Mouse (Mus musculus): ENCODE results near the gene Pou3f3. TPM values are rescaled to one million over a fixed set of nuclear protein-coding genes. Genes with fewer than 3 reads are reported as not detected.

The Pou3f3 gene
- polyA plus RNA-seq (2012; fragmentation: generic; extraction: Trizol) = not detected

DNA sequence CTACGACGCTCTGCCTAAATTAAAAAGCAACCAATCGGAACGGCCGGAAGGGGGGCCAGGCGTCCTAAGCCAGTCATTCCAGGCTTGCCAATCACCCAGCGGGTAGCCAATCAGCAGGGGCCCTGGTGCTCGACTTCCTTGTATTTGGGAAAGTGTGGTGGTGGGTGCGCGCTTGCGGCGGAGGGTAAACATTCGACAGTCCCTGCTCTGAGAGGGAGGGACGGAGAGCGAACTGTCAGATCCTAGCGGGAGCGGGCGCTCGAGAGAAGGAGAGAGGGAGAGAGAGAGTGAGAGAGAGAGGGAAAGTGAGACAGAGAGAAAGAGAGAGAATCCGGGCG, at the start of gene Pou3f3:
TSS of gene Pou3f3 (plus strand) at position 191 of the 338 bp plus-strand sequence.

Other genes starting within 250 kb of the Pou3f3 start
- 10 to 100 TPM; 13.1 to 33.1 TPM for gene Mrps9, start 155.5 kb downstream of the Pou3f3 start, polyA plus RNA-seq (2012; fragmentation: generic; extraction: Trizol)

Data from C3H10T1/2 (cell line).